Mouse (Mus musculus) forebrain, embryonic 14.5 days (tissue): Measurements from ENCODE around the gene Taok1. TPM values are rescaled to one million over a fixed set of nuclear protein-coding genes. Genes with fewer than 3 reads are reported as not detected.

Source experiments
- ATAC-seq: fragments of 200-750 bp; cut with Nextera tagmentation; 2 replicates; pipeline ENCODE4 v1.8.0; 2017; ENCODE audit warnings: mild to moderate bottlenecking, moderate library complexity
- DNase-seq: peaks from one replicate; pipeline ENCODE4 v3.0.0-alpha.2; 2015; ENCODE audit warnings: low spot score
- H3K27ac ChIP-seq: fragments of 300-500 bp; sonication (generic); 2 replicates; pipeline ENCODE4 v1.5.1; 2014; ENCODE audit warnings: low read depth, mild to moderate bottlenecking, control low read depth, low read length, moderate library complexity
- H3K27me3 ChIP-seq: fragments of 300-500 bp; sonication (generic); replicated peaks from 2 replicates; pipeline ENCODE4 v1.6.1; 2014; ENCODE audit warnings: low read length, control low read depth, mixed read lengths; ENCODE audit not compliant: control insufficient read depth, insufficient read depth
- H3K36me3 ChIP-seq: fragments of 300-500 bp; sonication (generic); 2 replicates; pipeline ENCODE4 v1.6.1; 2014; ENCODE audit warnings: low read length, control low read depth; ENCODE audit not compliant: control insufficient read depth, insufficient read depth
- H3K4me1 ChIP-seq: fragments of 300-500 bp; sonication (generic); 2 replicates; pipeline ENCODE4 v1.6.1; 2014; ENCODE audit warnings: antibody characterized with exemption, low read length, control low read depth; ENCODE audit not compliant: control insufficient read depth, insufficient read depth
- H3K4me2 ChIP-seq: fragments of 300-500 bp; sonication (generic); 2 replicates; pipeline ENCODE4 v1.6.1; 2014; ENCODE audit warnings: mild to moderate bottlenecking, control low read depth, low read length
- H3K4me3 ChIP-seq: fragments of 300-500 bp; sonication (generic); 2 replicates; pipeline ENCODE4 v1.5.1; 2014; ENCODE audit warnings: low read depth, low read length, control low read depth
- H3K9ac ChIP-seq: fragments of 300-500 bp; sonication (generic); 2 replicates; pipeline ENCODE4 v1.6.1; 2014; ENCODE audit warnings: mild to moderate bottlenecking, low read length, control low read depth, moderate library complexity
- H3K9me3 ChIP-seq: fragments of 300-500 bp; sonication (generic); replicated peaks from 2 replicates; pipeline ENCODE4 v1.6.1; 2016; ENCODE audit warnings: low read length, control low read depth, mixed read lengths; ENCODE audit not compliant: control insufficient read depth
- WGBS: fragments of 180-500 bp; shearing (Covaris S2); extraction: QIAGEN DNeasy Blood & Tissue Kit; methylation state at CpG from one replicate; pipeline ENCODE4 v1.1.7; 2014; 5-methylcytosine and 5-hydroxymethylcytosine counted together
- polyA plus RNA-seq: library from polyadenylated mRNA; unstranded; fragments of >200 nt; fragmentation: Nextera tagmentation; extraction: Ambion mirVana; gene quantifications from 2 replicates; pipeline ENCODE4 v1.2.1, GENCODE M21; 2014

Gene Taok1
- polyA plus RNA-seq, 1 experiment from 2014 or later = 28.5 TPM

- Histone ChIP-seq H3K36me3 (no peaks in the 10 kb centered on the region), H3K4me2 (peak overlapping the region; percentile 94), H3K9ac (peak overlapping the region; percentile 96), H3K4me1 (peaks cover 47% of the 10 kb centered on the region), H3K4me3 (peak overlapping the region; percentile 92), H3K27ac (peak overlapping the region; percentile 91), H3K27me3 (no peaks in the 10 kb centered on the region), H3K9me3 (no peaks in the 10 kb centered on the region)
- DNase-seq (peak; percentile 46), ATAC-seq (no peak)
- WGBS = 3% methylated on average over 18 of the region's 18 CpGs
These were observed 115.2 kb downstream of the Taok1 start for GRCm38 (mm10) chr11:77492311-77492871.

GRCm38 (mm10) chr11:77491502-77492291 is 115.9 kb downstream of the Taok1 start:
- 0% methylated on average over 23 of the region's 23 CpGs for WGBS
- Histone ChIP-seq H3K27me3 (no peaks in the 10 kb centered on the region), H3K9ac (peak overlapping the region; percentile 96), H3K4me1 (peaks cover 54% of the 10 kb centered on the region), H3K4me3 (peak overlapping the region; percentile 92), H3K36me3 (no peaks in the 10 kb centered on the region), H3K9me3 (no peaks in the 10 kb centered on the region), H3K4me2 (peak overlapping the region; percentile 94), H3K27ac (peak overlapping the region; percentile 91)
- DNase-seq (no peak), ATAC-seq (peak; percentile 65)

- Histone ChIP-seq H3K4me2 (peak overlapping the region; percentile 94), H3K27me3 (no peaks in the 10 kb centered on the region), H3K4me1 (peaks cover 60% of the 10 kb centered on the region), H3K9me3 (no peaks in the 10 kb centered on the region), H3K27ac (peak overlapping the region; percentile 91), H3K9ac (peak overlapping the region; percentile 96; the same call in 1 of the 2 replicates), H3K36me3 (no peaks in the 10 kb centered on the region), H3K4me3 (peak overlapping the region; percentile 92)
- ATAC-seq (peak; percentile 78), DNase-seq (peak; percentile 97)
- under 1% methylated on average over 13 of the region's 13 CpGs for whole genome bisulfite sequencing
These were observed 116.5 kb downstream of the Taok1 start for GRCm38 (mm10) chr11:77491123-77491501.

GRCm38 (mm10) chr11:77490451-77490850 is 117.2 kb downstream of the Taok1 start:
- Histone ChIP-seq H3K4me3 (peak overlapping the region; percentile 92), H3K4me1 (peaks cover 63% of the 10 kb centered on the region), H3K9me3 (no peaks in the 10 kb centered on the region), H3K27ac (peak overlapping the region; percentile 91; the same call in 1 of the 2 replicates), H3K9ac (peak overlapping the region; percentile 98; the same call in 1 of the 2 replicates), H3K27me3 (no peaks in the 10 kb centered on the region), H3K36me3 (no peaks in the 10 kb centered on the region), H3K4me2 (peak overlapping the region; percentile 94)
- no peak for ATAC-seq
- DNase-seq = no peak
- 71% methylated on average over 6 of the region's 6 CpGs for WGBS

- Histone ChIP-seq H3K4me3 (peak within 1 kb of the TSS; percentile 92), H3K4me2 (peak within 1 kb of the TSS; percentile 94), H3K36me3 (no peaks in the 10 kb centered on the region), H3K27ac (peak within 1 kb of the TSS; percentile 94), H3K9me3 (no peaks in the 10 kb centered on the region), H3K4me1 (peaks cover 63% of the 10 kb centered on the region), H3K27me3 (no peaks in the 10 kb centered on the region), H3K9ac (peak within 1 kb of the TSS; percentile 98)
- WGBS = 0% methylated on average over 32 of the region's 87 CpGs
- ATAC-seq = peak; percentile 60
- peak; percentile 90 for DNase-seq
These were observed 117.9 kb downstream of the Taok1 start, which contains the start of gene Ankrd13b for GRCm38 (mm10) chr11:77489591-77490235. Ankrd13b (minus strand) TSS chr11:77489678.

- H3K9ac ChIP-seq = peak overlapping the region; percentile 98
- no peak for ATAC-seq
- H3K4me1 ChIP-seq = peaks cover 61% of the 10 kb centered on the region
- peak overlapping the region; percentile 94 for H3K4me2 ChIP-seq
- no peaks in the 10 kb centered on the region for H3K36me3 ChIP-seq
- no peaks in the 10 kb centered on the region for H3K9me3 ChIP-seq
- DNase-seq = peak; percentile 58
- H3K4me3 ChIP-seq = peak overlapping the region; percentile 92
- peak overlapping the region; percentile 94 for H3K27ac ChIP-seq
- no peaks in the 10 kb centered on the region for H3K27me3 ChIP-seq
- WGBS = 2% methylated on average over 44 of the region's 55 CpGs
These were observed 118.6 kb downstream of the Taok1 start for GRCm38 (mm10) chr11:77488771-77489581.

- Histone ChIP-seq H3K4me2 (peak overlapping the region; percentile 94), H3K36me3 (0 out of 2 replicates have a peak, but pooled peaks cover 3% of the 10 kb centered on the region), H3K4me1 (peaks cover 53% of the 10 kb centered on the region), H3K4me3 (peak overlapping the region; percentile 18; the same call in 1 of the 2 replicates), H3K9me3 (no peaks in the 10 kb centered on the region), H3K27ac (peak overlapping the region; percentile 82), H3K27me3 (no peaks in the 10 kb centered on the region), H3K9ac (peak overlapping the region; percentile 41)
- peak; percentile 85 for DNase-seq
- WGBS = 17% methylated on average over 5 of the region's 5 CpGs
- ATAC-seq = peak; percentile 16; the same call in 1 of the 2 replicates
These were observed 120.8 kb downstream of the Taok1 start for GRCm38 (mm10) chr11:77486798-77487197.

- Histone ChIP-seq H3K4me3 (no peak overlapping the region), H3K9me3 (no peaks in the 10 kb centered on the region), H3K4me1 (peaks cover 44% of the 10 kb centered on the region), H3K27ac (peak overlapping the region; percentile 82), H3K4me2 (peak overlapping the region; percentile 32), H3K27me3 (no peaks in the 10 kb centered on the region), H3K9ac (0 out of 2 replicates have a peak overlapping the region, but pooled peaks have one; percentile 38), H3K36me3 (0 out of 2 replicates have a peak, but pooled peaks cover 7% of the 10 kb centered on the region)
- DNase-seq = peak; percentile 75
- ATAC-seq = no peak
- 31% methylated on average over 6 of the region's 6 CpGs for WGBS
These were observed 122.4 kb downstream of the Taok1 start for GRCm38 (mm10) chr11:77485229-77485628.
